Mouse (Mus musculus) embryonic facial prominence, embryonic 10.5 days (tissue): ENCODE measurements at regions not wholly inside any gene's neighbourhood (a gene's known extent, or its start where the extent isn't known, plus 50 kb on each side); places are given as distances from the start of the nearest gene placed in this dataset.

ENCODE experiments used
- DNase-seq: peaks from one replicate; pipeline ENCODE4 v3.0.0-alpha.2; 2017; ENCODE audit warnings: low spot score
- H3K27ac ChIP-seq: fragments of 300-500 bp; sonication (generic); replicated peaks from 2 replicates; pipeline ENCODE4 v1.5.1; 2016; ENCODE audit warnings: mild to moderate bottlenecking
- H3K27me3 ChIP-seq: fragments of 300-500 bp; sonication (generic); replicated peaks from 2 replicates; pipeline ENCODE4 v1.6.1; 2016; ENCODE audit warnings: low read depth, mild to moderate bottlenecking; ENCODE audit not compliant: poor library complexity, severe bottlenecking
- H3K36me3 ChIP-seq: fragments of 300-500 bp; sonication (generic); replicated peaks from 2 replicates; pipeline ENCODE4 v1.6.1; 2016; ENCODE audit warnings: mild to moderate bottlenecking, moderate library complexity
- H3K4me1 ChIP-seq: fragments of 300-500 bp; sonication (generic); 2 replicates; pipeline ENCODE4 v1.6.1; 2016
- H3K4me3 ChIP-seq: fragments of 300-500 bp; sonication (generic); 2 replicates; pipeline ENCODE4 v1.5.1; 2016; ENCODE audit warnings: mild to moderate bottlenecking, moderate library complexity
- H3K9me3 ChIP-seq: fragments of 300-500 bp; sonication (generic); 2 replicates; pipeline ENCODE4 v1.6.1; 2016; ENCODE audit warnings: mild to moderate bottlenecking
- WGBS: fragments of 180-500 bp; shearing (Covaris S2); methylation state at CpG from one replicate; pipeline ENCODE4 v1.1.7; 2016; 5-methylcytosine and 5-hydroxymethylcytosine counted together

DNA sequence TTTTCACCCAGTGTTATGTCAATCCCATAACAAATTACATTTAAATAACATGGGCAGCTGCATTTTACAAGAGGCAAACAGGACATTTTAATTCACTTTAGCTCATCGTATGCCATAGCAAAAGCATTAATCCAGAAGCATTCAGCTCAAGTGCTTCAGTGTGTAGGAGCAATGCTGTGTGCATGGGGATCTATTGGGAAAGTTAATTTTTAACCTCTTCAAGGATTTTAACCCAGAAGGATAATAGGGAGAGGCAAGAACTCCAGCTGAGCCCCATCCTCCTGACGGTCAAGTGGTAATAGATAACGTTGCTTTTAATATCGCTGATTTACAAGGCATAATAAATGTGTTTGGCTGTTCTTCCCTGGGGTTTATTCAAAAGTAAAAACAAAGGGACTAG is 105.1 kb upstream of the Zfand5 start:
- H3K27me3 ChIP-seq = peaks cover 6% of the 10 kb centered on the region; the same call in 1 of the 2 replicates
- H3K4me1 ChIP-seq = peaks cover 22% of the 10 kb centered on the region
- H3K9me3 ChIP-seq = no peaks in the 10 kb centered on the region
- DNase-seq = no peak
- no peak overlapping the region for H3K27ac ChIP-seq
- H3K36me3 ChIP-seq = no peaks in the 10 kb centered on the region
- no peak overlapping the region for H3K4me3 ChIP-seq
- 32% methylated on average over 4 of the region's 4 CpGs for WGBS

DNA sequence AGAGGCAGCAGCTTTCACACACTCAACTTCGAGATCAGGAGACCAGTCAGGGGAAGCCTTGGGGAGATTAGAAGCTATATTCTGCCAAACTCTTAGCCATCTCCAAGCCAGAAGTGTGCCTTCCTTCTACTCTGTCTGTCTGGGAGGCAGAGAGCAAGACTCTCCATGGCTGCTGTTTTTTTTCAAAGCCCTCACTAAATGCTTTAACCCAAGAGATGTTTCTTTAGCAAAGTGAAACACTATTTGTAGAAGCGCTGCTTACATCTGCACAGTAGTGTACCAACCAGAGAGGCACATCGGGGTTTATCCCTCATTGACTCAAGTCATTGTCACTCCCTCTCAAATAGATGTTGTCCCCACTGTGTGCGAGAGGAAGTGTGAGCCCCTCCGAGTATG is 105.6 kb upstream of the Zfand5 start:
- DNase-seq = no peak
- Histone ChIP-seq H3K27ac (no peak overlapping the region; the same call in 1 of the 2 replicates), H3K4me3 (no peak overlapping the region), H3K36me3 (no peaks in the 10 kb centered on the region), H3K27me3 (peaks cover 6% of the 10 kb centered on the region; the same call in 1 of the 2 replicates), H3K9me3 (no peaks in the 10 kb centered on the region), H3K4me1 (peaks cover 23% of the 10 kb centered on the region)
- 59% methylated on average over 5 of the region's 5 CpGs for WGBS

DNA sequence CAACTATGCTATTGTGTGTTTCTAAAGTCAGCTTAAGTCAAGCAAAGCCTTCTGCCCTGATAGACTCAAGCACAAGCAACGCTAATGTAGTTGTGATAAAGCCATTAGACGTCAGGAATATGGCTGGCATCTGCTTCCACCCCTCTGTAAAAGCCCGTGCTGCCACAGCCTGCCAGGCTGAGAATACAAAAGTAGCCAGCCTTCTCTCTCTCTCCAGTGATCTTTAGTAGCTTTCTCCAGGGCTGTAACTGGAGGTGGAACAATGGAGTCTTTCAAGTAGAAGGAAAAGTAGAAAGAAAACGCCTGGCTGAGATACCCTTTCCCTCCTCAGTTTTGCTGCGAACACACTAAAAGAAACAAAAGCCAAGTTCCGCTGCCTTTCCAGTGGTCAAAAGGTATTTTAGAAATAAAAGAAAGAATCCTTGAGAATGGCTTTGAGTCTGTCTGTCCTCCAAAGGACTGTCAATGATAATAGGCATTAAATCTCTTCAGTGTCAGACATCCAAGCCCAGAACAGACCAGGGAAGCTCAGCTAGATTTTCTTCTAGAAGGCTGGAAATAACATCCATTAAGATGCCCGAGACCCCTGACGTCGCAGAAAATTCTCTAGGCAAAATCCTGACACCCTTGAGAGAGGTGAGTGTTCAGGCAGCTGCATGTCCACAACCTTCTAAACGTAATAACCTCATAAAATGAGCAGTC is 106.2 kb upstream of the Zfand5 start:
- Histone ChIP-seq H3K4me1 (peaks cover 29% of the 10 kb centered on the region), H3K27ac (no peak overlapping the region; the same call in 1 of the 2 replicates), H3K4me3 (no peak overlapping the region), H3K27me3 (peaks cover 6% of the 10 kb centered on the region; the same call in 1 of the 2 replicates), H3K9me3 (no peaks in the 10 kb centered on the region), H3K36me3 (no peaks in the 10 kb centered on the region)
- no peak for DNase-seq
- 21% methylated on average over 10 of the region's 10 CpGs for WGBS

DNA sequence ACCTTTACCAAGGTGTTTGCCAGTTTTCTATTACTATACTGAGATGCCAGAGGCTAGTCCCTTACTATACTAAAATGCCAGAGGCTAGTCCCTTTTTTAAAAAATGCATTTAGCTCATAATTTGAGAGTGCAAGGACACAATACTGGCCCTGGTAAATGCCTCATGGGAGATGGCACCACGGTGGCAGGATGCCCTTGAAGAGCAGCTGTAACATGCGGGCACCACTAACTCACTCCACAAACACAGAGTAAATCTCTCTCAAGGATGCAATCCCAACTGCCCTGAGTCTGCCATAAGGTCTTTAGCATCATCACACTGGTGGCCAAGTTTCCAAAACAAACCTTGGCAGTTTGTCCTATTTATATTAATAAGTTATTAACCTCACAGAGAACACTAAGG is 108.1 kb upstream of the Zfand5 start:
- WGBS = 91% methylated on average over 2 of the region's 2 CpGs
- Histone ChIP-seq H3K9me3 (no peaks in the 10 kb centered on the region), H3K27ac (no peak overlapping the region), H3K36me3 (no peaks in the 10 kb centered on the region), H3K27me3 (peaks cover 6% of the 10 kb centered on the region; the same call in 1 of the 2 replicates), H3K4me1 (peaks cover 38% of the 10 kb centered on the region), H3K4me3 (no peak overlapping the region)
- DNase-seq = no peak

DNA sequence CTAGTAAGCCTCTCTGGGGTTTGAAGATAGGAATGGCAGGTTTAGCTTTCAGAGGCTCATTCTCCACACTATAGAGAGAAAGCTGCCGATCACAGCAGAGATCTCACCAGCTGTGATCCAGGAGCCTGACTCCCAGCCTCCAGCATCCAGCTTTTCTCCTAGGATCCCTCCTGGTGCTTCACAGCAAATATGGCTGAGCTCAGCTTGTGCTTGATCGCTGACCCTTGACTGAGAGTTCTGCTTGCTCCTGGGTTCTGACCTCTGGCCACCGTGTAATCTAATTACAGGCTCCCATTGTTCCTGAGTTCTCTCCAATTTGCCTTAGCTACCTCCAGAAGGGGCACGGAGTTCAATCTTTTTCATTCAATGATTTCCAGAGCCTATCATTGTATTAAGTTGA is 111.1 kb upstream of the Zfand5 start:
- Histone ChIP-seq H3K27me3 (peaks cover 6% of the 10 kb centered on the region; the same call in 1 of the 2 replicates), H3K4me3 (no peak overlapping the region), H3K27ac (no peak overlapping the region), H3K4me1 (peaks cover 21% of the 10 kb centered on the region), H3K9me3 (no peaks in the 10 kb centered on the region), H3K36me3 (no peaks in the 10 kb centered on the region)
- WGBS = 6% methylated on average over 4 of the region's 4 CpGs
- peak; percentile 46 for DNase-seq

DNA sequence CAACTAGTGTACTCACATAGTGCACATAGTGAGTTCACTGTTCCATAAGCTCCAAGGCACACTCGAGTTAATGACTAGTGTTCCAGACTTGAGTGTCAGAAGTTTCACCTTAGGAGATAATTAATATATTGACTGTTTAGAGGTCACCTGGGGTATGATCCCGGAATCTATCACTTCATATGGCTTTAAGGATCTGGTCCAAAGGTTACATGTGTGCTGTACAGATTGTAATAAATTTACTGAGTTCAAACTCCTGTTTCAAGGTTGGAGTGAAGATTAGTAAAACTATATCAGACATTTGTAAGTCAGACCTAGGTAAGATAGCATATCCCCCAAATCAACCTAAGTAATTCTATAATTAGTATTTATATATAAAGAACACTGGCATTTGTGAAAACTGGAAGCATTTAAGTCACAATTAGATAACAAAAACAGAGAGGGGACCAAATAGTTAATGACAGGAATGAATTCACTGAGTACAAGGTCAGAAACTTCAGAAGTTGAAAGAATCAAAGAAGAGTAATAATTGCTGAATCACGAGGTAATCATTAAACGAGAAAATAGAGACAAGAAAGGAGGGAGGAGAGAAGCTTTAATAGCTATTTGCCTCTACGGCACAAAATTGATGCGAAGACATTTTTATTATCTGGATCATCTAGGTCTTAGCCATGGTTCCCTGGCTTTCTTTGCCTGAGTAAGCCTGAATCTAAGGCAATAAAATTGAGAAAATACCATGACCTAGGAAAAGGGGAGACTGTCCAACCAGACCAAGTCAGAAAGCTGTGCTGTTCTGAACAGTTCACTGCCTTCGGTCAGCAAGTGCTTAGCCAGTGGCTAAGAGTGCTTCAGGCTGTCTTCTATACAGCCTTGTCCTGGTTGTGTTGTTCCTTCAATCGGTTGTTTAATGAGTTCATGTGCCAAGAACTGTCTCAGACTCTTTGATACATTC is 112.6 kb upstream of the Zfand5 start:
- no peak overlapping the region for H3K4me3 ChIP-seq
- no peak overlapping the region for H3K27ac ChIP-seq
- 68% methylated on average over 8 of the region's 8 CpGs for WGBS
- H3K36me3 ChIP-seq = no peaks in the 10 kb centered on the region
- no peaks in the 10 kb centered on the region for H3K9me3 ChIP-seq
- no peak for DNase-seq
- H3K4me1 ChIP-seq = peaks cover 16% of the 10 kb centered on the region
- H3K27me3 ChIP-seq = 0 out of 2 replicates have a peak, but pooled peaks cover under 1% of the 10 kb centered on the region

DNA sequence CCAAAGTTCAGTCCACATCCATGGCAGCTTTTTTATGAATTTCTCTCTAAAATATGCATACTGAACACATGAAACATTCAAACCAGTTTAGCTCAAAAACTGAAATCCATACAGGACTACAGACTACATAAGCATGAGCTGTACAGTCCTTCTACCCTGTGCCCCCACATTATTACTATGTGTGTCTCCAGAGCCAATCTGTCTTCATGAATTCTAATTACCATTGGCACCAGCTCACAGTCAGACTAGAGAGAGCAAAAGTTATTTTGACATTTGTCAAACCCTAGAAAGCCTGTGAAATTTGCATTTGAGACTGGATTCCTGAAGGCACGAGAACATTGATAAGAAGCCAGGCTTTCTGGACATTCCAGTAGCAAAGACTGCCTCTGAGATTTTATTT is 117.9 kb upstream of the Zfand5 start:
- no peak overlapping the region for H3K27ac ChIP-seq
- no peaks in the 10 kb centered on the region for H3K27me3 ChIP-seq
- H3K4me1 ChIP-seq = no peaks in the 10 kb centered on the region
- no peak overlapping the region for H3K4me3 ChIP-seq
- no peaks in the 10 kb centered on the region for H3K36me3 ChIP-seq
- H3K9me3 ChIP-seq = no peaks in the 10 kb centered on the region
- no peak for DNase-seq
- WGBS = 71% methylated on average over 1 of the region's 1 CpGs

DNA sequence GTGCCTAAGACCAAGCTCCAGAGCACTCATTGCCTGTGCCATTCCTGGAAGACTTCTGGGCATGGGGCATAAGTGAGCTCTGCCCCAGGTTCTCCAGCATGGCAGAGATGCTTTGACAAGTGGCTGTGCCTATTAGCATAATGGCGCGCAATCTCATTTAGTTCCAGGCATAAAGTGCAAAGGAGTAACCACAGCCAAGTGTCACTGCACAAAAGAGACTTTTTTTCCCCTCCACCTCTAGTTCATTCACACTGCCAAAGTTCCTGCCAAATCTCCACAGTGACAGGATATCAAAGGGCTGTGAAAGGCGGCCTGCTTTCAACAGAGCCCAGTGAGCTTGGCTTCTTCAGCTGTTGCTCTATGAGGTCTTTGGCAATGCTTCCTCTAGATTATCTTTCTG is 120.1 kb upstream of the Zfand5 start:
- Histone ChIP-seq H3K36me3 (no peaks in the 10 kb centered on the region), H3K9me3 (no peaks in the 10 kb centered on the region), H3K27me3 (no peaks in the 10 kb centered on the region), H3K4me1 (no peaks in the 10 kb centered on the region), H3K4me3 (no peak overlapping the region), H3K27ac (no peak overlapping the region)
- WGBS = 76% methylated on average over 3 of the region's 3 CpGs
- DNase-seq = no peak

DNA sequence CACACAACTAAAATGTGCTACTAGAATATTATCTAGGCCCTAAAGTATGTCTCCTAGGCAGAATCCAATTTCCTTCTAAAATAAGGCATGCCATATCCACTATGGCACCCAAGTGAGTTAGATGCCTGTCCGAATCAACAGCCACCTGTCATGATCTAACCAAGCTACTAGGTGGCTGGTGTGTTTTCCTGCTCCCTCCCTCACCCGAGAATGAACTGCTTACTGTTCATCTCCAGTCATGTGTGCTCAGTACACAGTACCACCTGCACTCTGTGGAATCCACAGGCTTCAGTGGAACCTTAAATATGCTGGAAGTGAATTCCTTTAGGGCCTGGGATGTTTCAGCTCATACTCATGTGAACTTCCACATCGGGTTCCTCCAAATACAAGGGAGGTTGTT is 121.2 kb upstream of the Zfand5 start:
- Histone ChIP-seq H3K27me3 (no peaks in the 10 kb centered on the region), H3K36me3 (no peaks in the 10 kb centered on the region), H3K9me3 (no peaks in the 10 kb centered on the region), H3K4me1 (peaks cover 1% of the 10 kb centered on the region), H3K27ac (no peak overlapping the region), H3K4me3 (no peak overlapping the region)
- WGBS = 79% methylated on average over 3 of the region's 3 CpGs
- no peak for DNase-seq

DNA sequence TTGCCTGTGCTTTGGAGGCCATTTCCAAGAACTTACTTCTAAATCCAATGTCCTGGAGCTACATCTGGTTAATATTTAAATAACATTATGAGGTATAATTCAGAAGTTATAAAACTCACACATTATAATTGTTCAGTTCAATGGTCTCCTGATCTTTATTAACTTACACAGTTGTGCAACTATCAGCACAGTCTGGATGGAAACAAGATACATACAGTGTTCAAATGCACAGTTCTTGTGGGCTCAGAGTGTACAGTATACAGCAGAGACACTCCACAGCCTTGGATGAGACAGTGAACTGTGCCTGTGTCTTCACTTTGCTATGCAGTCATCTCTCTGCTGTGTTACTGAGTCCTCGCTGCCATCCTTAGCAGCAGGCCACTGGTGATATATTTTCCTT is 121.8 kb upstream of the Zfand5 start:
- no peak for DNase-seq
- Histone ChIP-seq H3K27me3 (no peaks in the 10 kb centered on the region), H3K4me1 (peaks cover 7% of the 10 kb centered on the region), H3K9me3 (no peaks in the 10 kb centered on the region), H3K36me3 (no peaks in the 10 kb centered on the region), H3K4me3 (no peak overlapping the region), H3K27ac (no peak overlapping the region)
- WGBS = 90% methylated on average over 1 of the region's 1 CpGs

DNA sequence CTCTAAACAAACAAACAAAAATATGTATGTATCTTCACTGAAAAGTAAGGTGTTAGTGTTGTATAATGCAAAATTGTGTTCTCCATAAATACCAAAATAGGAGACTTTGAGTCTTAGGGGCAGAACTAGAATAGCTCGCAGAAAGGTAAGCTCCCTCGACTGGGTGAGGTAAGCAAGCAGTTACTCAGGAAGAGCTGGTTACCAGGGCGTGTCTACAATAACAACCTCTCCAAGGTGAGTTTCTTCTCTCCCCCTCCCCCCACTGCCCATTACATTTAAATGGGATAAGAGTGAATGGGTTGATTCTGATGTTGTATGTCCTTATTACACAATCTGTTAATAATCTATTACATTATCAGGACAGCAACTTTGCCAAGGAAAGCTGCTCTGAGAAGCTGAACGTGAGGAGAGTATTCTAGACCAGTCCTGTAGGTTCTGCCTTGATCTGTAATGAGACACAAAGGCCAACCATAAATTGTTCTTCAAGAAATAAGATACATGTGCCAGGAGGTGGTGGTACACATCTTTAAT is 125.2 kb upstream of the Zfand5 start:
- WGBS = 87% methylated on average over 4 of the region's 4 CpGs
- no peak for DNase-seq
- no peak overlapping the region for H3K27ac ChIP-seq
- H3K4me3 ChIP-seq = no peak overlapping the region
- H3K9me3 ChIP-seq = no peaks in the 10 kb centered on the region
- peaks cover 24% of the 10 kb centered on the region for H3K4me1 ChIP-seq
- no peaks in the 10 kb centered on the region for H3K36me3 ChIP-seq
- H3K27me3 ChIP-seq = no peaks in the 10 kb centered on the region; the same call in 1 of the 2 replicates

DNA sequence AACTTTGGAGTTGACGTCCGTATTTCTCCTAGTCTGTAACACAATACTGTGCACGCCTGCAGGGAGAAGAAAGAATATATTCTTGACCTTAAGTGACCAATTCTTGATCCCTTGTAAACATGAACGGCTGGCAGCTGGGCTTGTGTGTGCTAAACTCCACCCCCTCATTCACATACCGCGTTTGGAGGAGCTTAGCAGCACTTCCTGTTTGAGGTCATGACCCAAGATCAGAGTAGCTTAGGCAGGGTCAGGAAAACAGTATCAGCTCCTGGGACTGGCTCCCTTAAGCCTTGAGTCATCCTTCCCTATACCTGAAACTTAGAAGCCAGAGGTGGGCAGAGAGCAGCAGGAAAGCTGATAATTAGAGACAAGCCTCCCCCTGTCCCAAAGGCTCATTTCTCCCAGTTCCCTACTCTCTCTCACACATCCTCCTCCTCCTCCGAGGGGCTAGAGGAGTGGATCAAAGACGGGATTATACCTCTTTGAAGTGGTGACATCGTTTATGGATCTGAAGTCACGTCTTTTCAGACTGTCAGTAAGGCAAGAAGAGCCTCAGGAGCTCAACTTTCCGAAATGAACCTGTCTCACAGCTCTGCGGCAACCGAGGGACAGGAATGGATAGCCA is 127.3 kb upstream of the Zfand5 start:
- no peaks in the 10 kb centered on the region for H3K36me3 ChIP-seq
- H3K4me1 ChIP-seq = peaks cover 24% of the 10 kb centered on the region
- H3K27ac ChIP-seq = peak overlapping the region; percentile 40; the same call in 1 of the 2 replicates
- peak; percentile 73 for DNase-seq
- H3K9me3 ChIP-seq = no peaks in the 10 kb centered on the region
- H3K27me3 ChIP-seq = no peaks in the 10 kb centered on the region; the same call in 1 of the 2 replicates
- 8% methylated on average over 13 of the region's 13 CpGs for WGBS
- 0 out of 2 replicates have a peak overlapping the region, but pooled peaks have one; percentile 23 for H3K4me3 ChIP-seq
